Mouse (Mus musculus) hindbrain, embryonic 14.5 days (tissue): ENCODE measurements around the gene Rpf2. TPM values are rescaled to one million over a fixed set of nuclear protein-coding genes. Genes with fewer than 3 reads are reported as not detected.

Experiments
- ATAC-seq: fragments of 200-750 bp; cut with Nextera tagmentation; 2 replicates; pipeline ENCODE4 v1.8.0; 2017; ENCODE audit warnings: moderate number of reproducible peaks, mild to moderate bottlenecking, moderate TSS enrichment, moderate library complexity; ENCODE audit not compliant: low FRiP score
- DNase-seq: peaks from one replicate; pipeline ENCODE4 v3.0.0-alpha.2; 2015; ENCODE audit warnings: low spot score
- H3K27ac ChIP-seq: fragments of 300-500 bp; sonication (generic); 2 replicates; pipeline ENCODE4 v1.5.1; 2014; ENCODE audit warnings: mild to moderate bottlenecking, moderate library complexity
- H3K27me3 ChIP-seq: fragments of 300-500 bp; sonication (generic); 2 replicates; pipeline ENCODE4 v1.6.1; 2014; ENCODE audit warnings: mild to moderate bottlenecking, low read length, mixed read lengths; ENCODE audit not compliant: control insufficient read depth, insufficient read depth
- H3K36me3 ChIP-seq: fragments of 300-500 bp; sonication (generic); replicated peaks from 2 replicates; pipeline ENCODE4 v1.6.1; 2014; ENCODE audit not compliant: control insufficient read depth, insufficient read depth
- H3K4me1 ChIP-seq: fragments of 300-500 bp; sonication (generic); replicated peaks from 2 replicates; pipeline ENCODE4 v1.6.1; 2014; ENCODE audit warnings: antibody characterized with exemption, low read length, mixed read lengths; ENCODE audit not compliant: control insufficient read depth, insufficient read depth
- H3K4me2 ChIP-seq: fragments of 300-500 bp; sonication (generic); replicated peaks from 2 replicates; pipeline ENCODE4 v1.6.1; 2014; ENCODE audit warnings: mild to moderate bottlenecking, moderate library complexity
- H3K4me3 ChIP-seq: fragments of 300-500 bp; sonication (generic); replicated peaks from 2 replicates; pipeline ENCODE4 v1.5.1; 2014; ENCODE audit warnings: mild to moderate bottlenecking, low read length
- H3K9ac ChIP-seq: fragments of 300-500 bp; sonication (generic); 2 replicates; pipeline ENCODE4 v1.6.1; 2014
- H3K9me3 ChIP-seq: fragments of 300-500 bp; sonication (generic); 2 replicates; pipeline ENCODE4 v1.6.1; 2016; ENCODE audit warnings: low read length; ENCODE audit not compliant: control insufficient read depth
- WGBS: fragments of 180-500 bp; shearing (Covaris S2); extraction: QIAGEN DNeasy Blood & Tissue Kit; methylation state at CpG from one replicate; pipeline ENCODE4 v1.1.7; 2014; 5-methylcytosine and 5-hydroxymethylcytosine counted together
- polyA plus RNA-seq: library from polyadenylated mRNA; unstranded; fragments of >200 nt; fragmentation: Nextera tagmentation; extraction: Ambion mirVana; gene quantifications from 2 replicates; pipeline ENCODE4 v1.2.1, GENCODE M21; 2014

The Rpf2 gene
- polyA plus RNA-seq, 1 experiment from 2014 or later = 70.8 TPM

- Histone ChIP-seq H3K27ac (peak overlapping the region; percentile 93), H3K9me3 (no peaks in the 10 kb centered on the region), H3K9ac (peak overlapping the region; percentile 83), H3K36me3 (peaks cover 9% of the 10 kb centered on the region), H3K4me1 (peaks cover 8% of the 10 kb centered on the region; the same call in 1 of the 2 replicates), H3K4me3 (peak overlapping the region; percentile 65), H3K27me3 (no peaks in the 10 kb centered on the region), H3K4me2 (peak overlapping the region; percentile 73)
- DNase-seq = peak; percentile 84
- under 1% methylated on average over 12 of the region's 12 CpGs for WGBS
- ATAC-seq = peak; percentile 78
These were observed 11.6 kb upstream of the Rpf2 start for GRCm38 (mm10) chr10:40258401-40258966.

GRCm38 (mm10) chr10:40257414-40258255 is 10.8 kb upstream of the Rpf2 start, which contains the start of gene Gtf3c6:
Gene Gtf3c6 (minus strand): TSS chr10:40258108.
- H3K9me3 ChIP-seq = no peaks in the 10 kb centered on the region
- peak within 1 kb of the TSS; percentile 65 for H3K4me3 ChIP-seq
- DNase-seq (peak; percentile 95), ATAC-seq (peak; percentile 83)
- H3K4me2 ChIP-seq = peak within 1 kb of the TSS; percentile 73
- peak within 1 kb of the TSS; percentile 93 for H3K27ac ChIP-seq
- under 1% methylated on average over 43 of the region's 43 CpGs for WGBS
- H3K4me1 ChIP-seq = peaks cover 8% of the 10 kb centered on the region; the same call in 1 of the 2 replicates
- no peaks in the 10 kb centered on the region for H3K27me3 ChIP-seq
- H3K9ac ChIP-seq = peak within 1 kb of the TSS; percentile 83
- peaks cover 18% of the 10 kb centered on the region for H3K36me3 ChIP-seq

- peak overlapping the region; percentile 93 for H3K27ac ChIP-seq
- H3K4me2 ChIP-seq = peak overlapping the region; percentile 73
- ATAC-seq (peak; percentile 83), DNase-seq (peak; percentile 75)
- H3K27me3 ChIP-seq = no peaks in the 10 kb centered on the region
- H3K9ac ChIP-seq = peak overlapping the region; percentile 83
- no peaks in the 10 kb centered on the region for H3K9me3 ChIP-seq
- 4% methylated on average over 5 of the region's 5 CpGs for WGBS
- peaks cover 27% of the 10 kb centered on the region for H3K36me3 ChIP-seq
- H3K4me1 ChIP-seq = peaks cover 8% of the 10 kb centered on the region; the same call in 1 of the 2 replicates
- H3K4me3 ChIP-seq = peak overlapping the region; percentile 65
These were observed 9.9 kb upstream of the Rpf2 start for GRCm38 (mm10) chr10:40256716-40257115.

GRCm38 (mm10) chr10:40250969-40251368 is 4.1 kb upstream of the Rpf2 start:
- Histone ChIP-seq H3K27me3 (no peaks in the 10 kb centered on the region), H3K4me3 (no peak overlapping the region), H3K36me3 (peaks cover 68% of the 10 kb centered on the region), H3K9ac (no peak overlapping the region), H3K4me1 (peaks cover 9% of the 10 kb centered on the region), H3K9me3 (no peaks in the 10 kb centered on the region), H3K4me2 (no peak overlapping the region), H3K27ac (no peak overlapping the region)
- 91% methylated on average over 6 of the region's 6 CpGs for WGBS
- ATAC-seq (no peak), DNase-seq (no peak)

GRCm38 (mm10) chr10:40249625-40250024 is 2.8 kb upstream of the Rpf2 start:
- no peaks in the 10 kb centered on the region for H3K9me3 ChIP-seq
- no peak for ATAC-seq
- H3K4me3 ChIP-seq = no peak overlapping the region
- 93% methylated on average over 9 of the region's 9 CpGs for WGBS
- H3K27me3 ChIP-seq = no peaks in the 10 kb centered on the region
- H3K9ac ChIP-seq = no peak overlapping the region
- DNase-seq = peak; percentile 40
- no peak overlapping the region for H3K4me2 ChIP-seq
- H3K4me1 ChIP-seq = peaks cover 16% of the 10 kb centered on the region
- H3K27ac ChIP-seq = no peak overlapping the region
- H3K36me3 ChIP-seq = peaks cover 68% of the 10 kb centered on the region

GRCm38 (mm10) chr10:40247166-40247716 is 405 bp upstream of the Rpf2 start:
- Histone ChIP-seq H3K27me3 (no peaks in the 10 kb centered on the region), H3K9me3 (no peaks in the 10 kb centered on the region), H3K4me2 (peak overlapping the region; percentile 87), H3K4me3 (peak overlapping the region; percentile 69), H3K4me1 (peaks cover 16% of the 10 kb centered on the region), H3K9ac (peak overlapping the region; percentile 59; the same call in 1 of the 2 replicates), H3K27ac (peak overlapping the region; percentile 86), H3K36me3 (peaks cover 64% of the 10 kb centered on the region)
- peak; percentile 46; the same call in 1 of the 2 replicates for ATAC-seq
- DNase-seq = no peak
- 32% methylated on average over 11 of the region's 11 CpGs for WGBS

- ATAC-seq (no peak), DNase-seq (no peak)
- Histone ChIP-seq H3K9ac (no peak overlapping the region), H3K27ac (no peak overlapping the region), H3K4me2 (no peak overlapping the region), H3K9me3 (no peaks in the 10 kb centered on the region), H3K27me3 (no peaks in the 10 kb centered on the region), H3K36me3 (peaks cover 78% of the 10 kb centered on the region), H3K4me1 (no peaks in the 10 kb centered on the region), H3K4me3 (no peak overlapping the region)
- WGBS = 95% methylated on average over 5 of the region's 5 CpGs
These were observed 9.0 kb downstream of the Rpf2 start for GRCm38 (mm10) chr10:40237826-40238225.

- ATAC-seq (no peak), DNase-seq (no peak)
- peaks cover 78% of the 10 kb centered on the region for H3K36me3 ChIP-seq
- no peaks in the 10 kb centered on the region for H3K27me3 ChIP-seq
- no peak overlapping the region for H3K4me3 ChIP-seq
- no peak overlapping the region for H3K9ac ChIP-seq
- H3K9me3 ChIP-seq = no peaks in the 10 kb centered on the region
- H3K27ac ChIP-seq = no peak overlapping the region
- H3K4me1 ChIP-seq = no peaks in the 10 kb centered on the region
- 86% methylated on average over 3 of the region's 3 CpGs for WGBS
- H3K4me2 ChIP-seq = no peak overlapping the region
These were observed 13.6 kb downstream of the Rpf2 start for GRCm38 (mm10) chr10:40233241-40233640.

GRCm38 (mm10) chr10:40232442-40232841 is 14.4 kb downstream of the Rpf2 start:
- Histone ChIP-seq H3K4me2 (no peak overlapping the region), H3K36me3 (peaks cover 76% of the 10 kb centered on the region), H3K27ac (no peak overlapping the region), H3K9ac (no peak overlapping the region), H3K4me3 (no peak overlapping the region), H3K4me1 (no peaks in the 10 kb centered on the region), H3K27me3 (no peaks in the 10 kb centered on the region), H3K9me3 (no peaks in the 10 kb centered on the region)
- ATAC-seq = no peak
- no peak for DNase-seq
- WGBS = 88% methylated on average over 7 of the region's 7 CpGs
